Mouse (Mus musculus): ENCODE measurements around the gene Usf2. TPM values are rescaled to one million over a fixed set of nuclear protein-coding genes. Genes with fewer than 3 reads are reported as not detected.

Gene Usf2
- polyA plus RNA-seq, 1 experiment = 88.6 TPM

GRCm38 (mm10) chr7:30916713-30917112, 39.9 kb downstream of the Usf2 start:
- H3K4me3 ChIP-seq = no peak overlapping the region
- no peak overlapping the region for H3ac ChIP-seq (ENCODE audit: control insufficient read depth, insufficient read length)
- peaks cover 30% of the 10 kb centered on the region for H3K27me3 ChIP-seq (ENCODE audit: control insufficient read depth, insufficient read depth, insufficient read length)
- no peaks in the 10 kb centered on the region for H3K79me2 ChIP-seq (ENCODE audit: control insufficient read depth, insufficient read depth)
- no peak for TF ChIP-seq POLR2A (IDR thresholded peaks at IDR 0.05; ENCODE audit: insufficient read length, low read depth)
- TF ChIP-seq REST (IDR thresholded peaks at IDR 0.05; ENCODE audit: insufficient read depth, insufficient read length) = no peak
- no peak for TF ChIP-seq E2F4 (IDR thresholded peaks at IDR 0.05; ENCODE audit: insufficient read depth)
- TF ChIP-seq USF1 (IDR thresholded peaks at IDR 0.05; ENCODE audit: low read depth) = no peak
- no peak for TF ChIP-seq MYOD1 (IDR thresholded peaks at IDR 0.05; ENCODE audit: control insufficient read depth in 1 of 3, insufficient read length in 2 of 3, low read depth in 2 of 3)
- TF ChIP-seq POLR2AphosphoS2 (IDR thresholded peaks at IDR 0.05; ENCODE audit: insufficient read length, low read depth) = no peak
- no peak for TF ChIP-seq MAX (IDR thresholded peaks at IDR 0.05; ENCODE audit: low read depth)
- TF ChIP-seq SRF (IDR thresholded peaks at IDR 0.05; ENCODE audit: control insufficient read depth, insufficient read length, low read depth) = no peak
- no peak for TF ChIP-seq CEBPB (IDR thresholded peaks at IDR 0.05; ENCODE audit: insufficient read depth, poor library complexity, severe bottlenecking)
- no peak for TF ChIP-seq TCF3 (IDR thresholded peaks at IDR 0.05; ENCODE audit: insufficient read length, low read depth)
- TF ChIP-seq TCF12 (IDR thresholded peaks at IDR 0.05; ENCODE audit: insufficient read depth, poor library complexity, severe bottlenecking) = no peak
- TF ChIP-seq MYOG (IDR thresholded peaks at IDR 0.05; ENCODE audit: control insufficient read depth in 1 of 3, insufficient read depth in 1 of 3, insufficient read length in 2 of 3, low read depth in 2 of 3) = no peak
- H3K36me3 ChIP-seq (ENCODE audit: control insufficient read depth, insufficient read depth) = no peaks in the 10 kb centered on the region
- H3K4me2 ChIP-seq (ENCODE audit: low read depth) = no peak overlapping the region

- TF ChIP-seq MYOD1 (IDR thresholded peaks at IDR 0.05; ENCODE audit: control insufficient read depth in 1 of 3, insufficient read length in 2 of 3, low read depth in 2 of 3) (no peak), USF1 (IDR thresholded peaks at IDR 0.05; ENCODE audit: low read depth) (no peak)
- Histone ChIP-seq H3K79me2 (ENCODE audit: control insufficient read depth, insufficient read depth) (no peaks in the 10 kb centered on the region), H3K4me3 (no peak within 1 kb of the TSS)
Measured at GRCm38 (mm10) chr7:30914732-30915131, 41.9 kb downstream of the Usf2 start, which contains the start of gene Mag. TSS of gene Mag (minus strand) at chr7:30914873.

GRCm38 (mm10) chr7:30909773-30910172, 46.8 kb downstream of the Usf2 start:
- TF ChIP-seq POLR2AphosphoS2 (IDR thresholded peaks at IDR 0.05; ENCODE audit: insufficient read length, low read depth) (no peak), MYOG (IDR thresholded peaks at IDR 0.05; ENCODE audit: control insufficient read depth in 1 of 3, insufficient read depth in 1 of 3, insufficient read length in 2 of 3, low read depth in 2 of 3) (no peak), POLR2A (IDR thresholded peaks at IDR 0.05; ENCODE audit: insufficient read length, low read depth) (no peak), REST (IDR thresholded peaks at IDR 0.05; ENCODE audit: insufficient read depth, insufficient read length) (no peak), MYOD1 (IDR thresholded peaks at IDR 0.05; ENCODE audit: control insufficient read depth in 1 of 3, insufficient read length in 2 of 3, low read depth in 2 of 3) (no peak), TCF3 (IDR thresholded peaks at IDR 0.05; ENCODE audit: insufficient read length, low read depth) (no peak), CEBPB (IDR thresholded peaks at IDR 0.05; ENCODE audit: insufficient read depth, poor library complexity, severe bottlenecking) (no peak), TCF12 (IDR thresholded peaks at IDR 0.05; ENCODE audit: insufficient read depth, poor library complexity, severe bottlenecking) (no peak)
- Histone ChIP-seq H3K36me3 (ENCODE audit: control insufficient read depth, insufficient read depth) (no peaks in the 10 kb centered on the region), H3K27me3 (ENCODE audit: control insufficient read depth, insufficient read depth, insufficient read length) (peaks cover 25% of the 10 kb centered on the region), H3K4me3 (no peak overlapping the region), H3ac (ENCODE audit: control insufficient read depth, insufficient read length) (no peak overlapping the region), H3K79me2 (ENCODE audit: control insufficient read depth, insufficient read depth) (no peaks in the 10 kb centered on the region), H3K4me2 (ENCODE audit: low read depth) (no peak overlapping the region)

More at GRCm38 (mm10) chr7:30914732-30915131, 41.9 kb downstream of the Usf2 start, which contains the start of gene Mag:
- peaks cover 30% of the 10 kb centered on the region for H3K27me3 ChIP-seq (ENCODE audit: control insufficient read depth, insufficient read depth, insufficient read length)
- H3ac ChIP-seq (ENCODE audit: control insufficient read depth, insufficient read length) = no peak within 1 kb of the TSS
- H3K4me2 ChIP-seq (ENCODE audit: low read depth) = no peak within 1 kb of the TSS
- no peaks in the 10 kb centered on the region for H3K36me3 ChIP-seq (ENCODE audit: control insufficient read depth, insufficient read depth)

GRCm38 (mm10) chr7:30908992-30909431, 47.6 kb downstream of the Usf2 start:
- Histone ChIP-seq H3K36me3 (ENCODE audit: control insufficient read depth, insufficient read depth) (no peaks in the 10 kb centered on the region), H3K27me3 (ENCODE audit: control insufficient read depth, insufficient read depth, insufficient read length) (peaks cover 17% of the 10 kb centered on the region), H3ac (ENCODE audit: control insufficient read depth, insufficient read length) (no peak overlapping the region), H3K79me2 (ENCODE audit: control insufficient read depth, insufficient read depth) (no peaks in the 10 kb centered on the region), H3K4me3 (no peak overlapping the region), H3K4me2 (ENCODE audit: low read depth) (no peak overlapping the region)
- TF ChIP-seq MYOD1 (IDR thresholded peaks at IDR 0.05; ENCODE audit: control insufficient read depth in 1 of 3, insufficient read length in 2 of 3, low read depth in 2 of 3) (no peak), REST (IDR thresholded peaks at IDR 0.05; ENCODE audit: insufficient read depth, insufficient read length) (no peak), CEBPB (IDR thresholded peaks at IDR 0.05; ENCODE audit: insufficient read depth, poor library complexity, severe bottlenecking) (no peak), POLR2A (IDR thresholded peaks at IDR 0.05; ENCODE audit: insufficient read length, low read depth) (no peak), USF1 (IDR thresholded peaks at IDR 0.05; ENCODE audit: low read depth) (no peak), SRF (IDR thresholded peaks at IDR 0.05; ENCODE audit: control insufficient read depth, insufficient read length, low read depth) (no peak), E2F4 (IDR thresholded peaks at IDR 0.05; ENCODE audit: insufficient read depth) (no peak), MAX (IDR thresholded peaks at IDR 0.05; ENCODE audit: low read depth) (no peak), TCF3 (IDR thresholded peaks at IDR 0.05; ENCODE audit: insufficient read length, low read depth) (no peak), MYOG (IDR thresholded peaks at IDR 0.05; ENCODE audit: control insufficient read depth in 1 of 3, insufficient read depth in 1 of 3, insufficient read length in 2 of 3, low read depth in 2 of 3) (no peak), TCF12 (IDR thresholded peaks at IDR 0.05; ENCODE audit: insufficient read depth, poor library complexity, severe bottlenecking) (no peak), POLR2AphosphoS2 (IDR thresholded peaks at IDR 0.05; ENCODE audit: insufficient read length, low read depth) (no peak)

- no peak for TF ChIP-seq USF1 (IDR thresholded peaks at IDR 0.05; ENCODE audit: low read depth)
- TF ChIP-seq MYOG (IDR thresholded peaks at IDR 0.05; ENCODE audit: control insufficient read depth in 1 of 3, insufficient read depth in 1 of 3, insufficient read length in 2 of 3, low read depth in 2 of 3) = no peak
- no peak for TF ChIP-seq CEBPB (IDR thresholded peaks at IDR 0.05; ENCODE audit: insufficient read depth, poor library complexity, severe bottlenecking)
- no peak for TF ChIP-seq REST (IDR thresholded peaks at IDR 0.05; ENCODE audit: insufficient read depth, insufficient read length)
- no peak for TF ChIP-seq E2F4 (IDR thresholded peaks at IDR 0.05; ENCODE audit: insufficient read depth)
- no peak for TF ChIP-seq POLR2AphosphoS2 (IDR thresholded peaks at IDR 0.05; ENCODE audit: insufficient read length, low read depth)
- TF ChIP-seq TCF3 (IDR thresholded peaks at IDR 0.05; ENCODE audit: insufficient read length, low read depth) = no peak
- TF ChIP-seq MAX (IDR thresholded peaks at IDR 0.05; ENCODE audit: low read depth) = no peak
- no peak for TF ChIP-seq POLR2A (IDR thresholded peaks at IDR 0.05; ENCODE audit: insufficient read length, low read depth)
- no peak for TF ChIP-seq SRF (IDR thresholded peaks at IDR 0.05; ENCODE audit: control insufficient read depth, insufficient read length, low read depth)
- no peak for TF ChIP-seq TCF12 (IDR thresholded peaks at IDR 0.05; ENCODE audit: insufficient read depth, poor library complexity, severe bottlenecking)
- TF ChIP-seq MYOD1 (IDR thresholded peaks at IDR 0.05; ENCODE audit: control insufficient read depth in 1 of 3, insufficient read length in 2 of 3, low read depth in 2 of 3) = no peak
- Histone ChIP-seq H3K4me2 (ENCODE audit: low read depth) (no peak overlapping the region), H3ac (ENCODE audit: control insufficient read depth, insufficient read length) (no peak overlapping the region), H3K79me2 (ENCODE audit: control insufficient read depth, insufficient read depth) (no peaks in the 10 kb centered on the region), H3K4me3 (no peak overlapping the region), H3K36me3 (ENCODE audit: control insufficient read depth, insufficient read depth) (no peaks in the 10 kb centered on the region), H3K27me3 (ENCODE audit: control insufficient read depth, insufficient read depth, insufficient read length) (peaks cover 16% of the 10 kb centered on the region)
Measured at GRCm38 (mm10) chr7:30908277-30908991, 48.2 kb downstream of the Usf2 start.

Data from myocyte (in vitro differentiated cells).